ENCODE assay signal across 7 mouse cellular contexts in genomic region chr6:113077569-113078030, GRCm38 (mm10). TPM values are rescaled to one million over a fixed set of nuclear protein-coding genes. Genes with fewer than 3 reads are reported as not detected.
A peak's percentile ranks its signal among the peaks of the same experiment; 100 is the strongest.
DNase-seq lines count a peak whose midpoint lies in the region; ATAC-seq lines count a peak whose summit lies in the region.

No protein-coding gene starts in this region.

- H3K36me3 ChIP-seq in forebrain, embryonic 10.5 days (replicated peaks) = peaks cover 12% of the 10 kb centered on the region
- no peaks in the 10 kb centered on the region for H3K36me3 ChIP-seq in limb, embryonic 15.5 days
- no peaks in the 10 kb centered on the region for H3K36me3 ChIP-seq in stomach, embryonic 16.5 days (ENCODE audit: control insufficient read depth, insufficient read depth, low read length)

- peak overlapping the region; percentile 69 for H3K4me2 ChIP-seq in limb, embryonic 15.5 days
- peak overlapping the region; percentile 75 for H3K4me2 ChIP-seq in stomach, embryonic 16.5 days (ENCODE audit: low read depth, low read length)

- H3K27me3 ChIP-seq in forebrain, embryonic 10.5 days (ENCODE audit: poor library complexity, severe bottlenecking) = no peaks in the 10 kb centered on the region
- no peaks in the 10 kb centered on the region for H3K27me3 ChIP-seq in limb, embryonic 15.5 days
- H3K27me3 ChIP-seq in stomach, embryonic 16.5 days (ENCODE audit: control insufficient read depth, insufficient read depth, low read length) = no peaks in the 10 kb centered on the region

- peak; percentile 52 for DNase-seq in retina, embryonic 14.5 days (ENCODE audit: low spot score)
- DNase-seq in retina, postnatal 1 day = no peak
- no peak for DNase-seq in forebrain, embryonic 10.5 days (ENCODE audit: extremely low spot score, low spot score)
- no peak for DNase-seq in right cerebral cortex, adult 18-20 months
- DNase-seq in adrenal gland, adult (ENCODE audit: inconsistent age in 2 of 2, low spot score in 1 of 2) = no peak

- no peaks in the 10 kb centered on the region for H3K9me3 ChIP-seq in forebrain, embryonic 10.5 days
- H3K9me3 ChIP-seq in limb, embryonic 15.5 days = no peaks in the 10 kb centered on the region
- H3K9me3 ChIP-seq in stomach, embryonic 16.5 days (replicated peaks; ENCODE audit: control insufficient read depth, low read length) = no peaks in the 10 kb centered on the region

- peak overlapping the region; percentile 100 for H3K27ac ChIP-seq in forebrain, embryonic 10.5 days
- peak overlapping the region; percentile 100 for H3K27ac ChIP-seq in limb, embryonic 15.5 days
- peak overlapping the region; percentile 100 for H3K27ac ChIP-seq in stomach, embryonic 16.5 days (ENCODE audit: low read length)

- peak overlapping the region; percentile 96 for H3K9ac ChIP-seq in limb, embryonic 15.5 days
- peak overlapping the region; percentile 100 for H3K9ac ChIP-seq in stomach, embryonic 16.5 days (ENCODE audit: low read length)

- no peak for ATAC-seq in limb, embryonic 15.5 days (ENCODE audit: insufficient number of reproducible peaks, low FRiP score, low TSS enrichment, low read depth)
- ATAC-seq in stomach, embryonic 16.5 days (ENCODE audit: insufficient read depth, low FRiP score) = no peak

- under 1% methylated on average over 28 of the region's 28 CpGs for WGBS in forebrain, embryonic 10.5 days
- WGBS in limb, embryonic 15.5 days = 0% methylated on average over 27 of the region's 28 CpGs
- 0% methylated on average over 28 of the region's 28 CpGs for WGBS in stomach, embryonic 16.5 days

- peak overlapping the region; percentile 95 for H3K4me3 ChIP-seq in forebrain, embryonic 10.5 days
- H3K4me3 ChIP-seq in limb, embryonic 15.5 days = peak overlapping the region; percentile 84
- peak overlapping the region; percentile 98 for H3K4me3 ChIP-seq in stomach, embryonic 16.5 days (replicated peaks; ENCODE audit: low read length)

- peaks cover 61% of the 10 kb centered on the region for H3K4me1 ChIP-seq in forebrain, embryonic 10.5 days
- H3K4me1 ChIP-seq in limb, embryonic 15.5 days = peaks cover 20% of the 10 kb centered on the region
- H3K4me1 ChIP-seq in stomach, embryonic 16.5 days (ENCODE audit: control insufficient read depth, insufficient read depth, low read length) = peaks cover 31% of the 10 kb centered on the region

RNA-seq across cellular contexts. Expression of gene Setd5, which starts 0.4 kb away (rescaled TPM):
- polyA plus RNA-seq in forebrain, embryonic 10.5 days (2016; fragmentation: Nextera tagmentation; extraction: Ambion mirVana) = 72.5 and 77.8 TPM in 2 replicates
- polyA plus RNA-seq in limb, embryonic 15.5 days (2015; fragmentation: Nextera tagmentation; extraction: Ambion mirVana) = 77.3 and 79.8 TPM in 2 replicates
- 65.6 and 66.3 TPM in 2 replicates for polyA plus RNA-seq in stomach, embryonic 16.5 days (2015; fragmentation: Nextera tagmentation; extraction: Ambion mirVana)

RNA-seq across cellular contexts. Expression of gene Thumpd3, which starts 31.6 kb away (rescaled TPM):
- polyA plus RNA-seq in forebrain, embryonic 10.5 days (2016; fragmentation: Nextera tagmentation; extraction: Ambion mirVana) = 75.2 and 81.4 TPM in 2 replicates
- polyA plus RNA-seq in limb, embryonic 15.5 days (2015; fragmentation: Nextera tagmentation; extraction: Ambion mirVana) = 45.1 and 46.7 TPM in 2 replicates
- 49.7 and 51.0 TPM in 2 replicates for polyA plus RNA-seq in stomach, embryonic 16.5 days (2015; fragmentation: Nextera tagmentation; extraction: Ambion mirVana)
